Mouse (Mus musculus) splenic B cell, adult 2 months (primary cell): ENCODE measurements around the gene Pds5b.
"Not testable (repeated sequence)": the region's sequence is repeated elsewhere in the genome, so short reads cannot be mapped to it uniquely, and the experiment has no call there.

ENCODE experiments used
- DNase-seq: peaks from one replicate; pipeline ENCODE4 v3.0.0-alpha.2; 2011; ENCODE audit warnings: low read depth, low spot score
- H3K27me3 ChIP-seq: 2 replicates; pipeline ENCODE4 v1.6.1; 2012; ENCODE audit warnings: mild to moderate bottlenecking, low read length, moderate library complexity, mixed read lengths; ENCODE audit not compliant: control insufficient read depth, poor library complexity, insufficient read depth, severe bottlenecking
- H3K36me3 ChIP-seq: 2 replicates; pipeline ENCODE4 v1.6.1; 2012; ENCODE audit warnings: mild to moderate bottlenecking, low read length, moderate library complexity, mixed read lengths; ENCODE audit not compliant: control insufficient read depth, poor library complexity, insufficient read depth, severe bottlenecking

Pds5b gene

GRCm38 (mm10) chr5:150673153-150673835 is at the start of gene Pds5b:
Gene Pds5b (plus strand): TSS chr5:150673739.
- Histone ChIP-seq H3K36me3 (no peaks in the 10 kb centered on the region), H3K27me3 (no peaks in the 10 kb centered on the region)
- peak; percentile 98 for DNase-seq

GRCm38 (mm10) chr5:150625528-150625927 is 48.0 kb upstream of the Pds5b start:
- H3K36me3 ChIP-seq, result no peaks in the 10 kb centered on the region; the same call in 1 of the 2 replicates
- DNase-seq, result no peak
- H3K27me3 ChIP-seq, result no peaks in the 10 kb centered on the region

GRCm38 (mm10) chr5:150629272-150629671 is 44.3 kb upstream of the Pds5b start:
- no peak for DNase-seq
- no peaks in the 10 kb centered on the region for H3K27me3 ChIP-seq

GRCm38 (mm10) chr5:150629692-150630091 is 43.8 kb upstream of the Pds5b start:
- DNase-seq, result no peak
- Histone ChIP-seq H3K27me3 (no peaks in the 10 kb centered on the region), H3K36me3 (no peaks in the 10 kb centered on the region)

More at GRCm38 (mm10) chr5:150629272-150629671, 44.3 kb upstream of the Pds5b start:
- H3K36me3 ChIP-seq, result no peaks in the 10 kb centered on the region

GRCm38 (mm10) chr5:150641440-150641839 is 32.1 kb upstream of the Pds5b start:
- DNase-seq, result no peak
- no peaks in the 10 kb centered on the region for H3K27me3 ChIP-seq
- H3K36me3 ChIP-seq, result peaks cover 2% of the 10 kb centered on the region; the same call in 1 of the 2 replicates

GRCm38 (mm10) chr5:150643390-150643789 is 30.1 kb upstream of the Pds5b start:
- not testable (repeated sequence) for DNase-seq

GRCm38 (mm10) chr5:150644926-150645325 is 28.6 kb upstream of the Pds5b start:
- no peaks in the 10 kb centered on the region for H3K27me3 ChIP-seq
- DNase-seq, result no peak
- peaks cover 7% of the 10 kb centered on the region for H3K36me3 ChIP-seq

More at GRCm38 (mm10) chr5:150643390-150643789, 30.1 kb upstream of the Pds5b start:
- not testable (repeated sequence) for H3K36me3 ChIP-seq, H3K27me3 ChIP-seq

- DNase-seq, result no peak
- Histone ChIP-seq H3K36me3 (peaks cover 5% of the 10 kb centered on the region), H3K27me3 (no peaks in the 10 kb centered on the region)
Observed at GRCm38 (mm10) chr5:150652578-150652977, 21.0 kb upstream of the Pds5b start.

GRCm38 (mm10) chr5:150654548-150654947 is 19.0 kb upstream of the Pds5b start:
- no peak for DNase-seq
- Histone ChIP-seq H3K36me3 (peaks cover 6% of the 10 kb centered on the region; the same call in 1 of the 2 replicates), H3K27me3 (no peaks in the 10 kb centered on the region)

GRCm38 (mm10) chr5:150659425-150659824 is 14.1 kb upstream of the Pds5b start:
- not testable (repeated sequence) for DNase-seq, H3K36me3 ChIP-seq, H3K27me3 ChIP-seq

GRCm38 (mm10) chr5:150660296-150660695 is 13.2 kb upstream of the Pds5b start:
- H3K27me3 ChIP-seq, DNase-seq, H3K36me3 ChIP-seq: not testable (repeated sequence)

- not testable (repeated sequence) for H3K27me3 ChIP-seq, H3K36me3 ChIP-seq, DNase-seq
Observed at GRCm38 (mm10) chr5:150663926-150664325, 9.6 kb upstream of the Pds5b start.

GRCm38 (mm10) chr5:150664794-150665131 is 8.8 kb upstream of the Pds5b start:
- Histone ChIP-seq H3K36me3 (0 out of 2 replicates have a peak, but pooled peaks cover 1% of the 10 kb centered on the region), H3K27me3 (no peaks in the 10 kb centered on the region)
- no peak for DNase-seq

GRCm38 (mm10) chr5:150665132-150665954 is 8.2 kb upstream of the Pds5b start:
- H3K27me3 ChIP-seq, result no peaks in the 10 kb centered on the region
- 0 out of 2 replicates have a peak, but pooled peaks cover 1% of the 10 kb centered on the region for H3K36me3 ChIP-seq
- DNase-seq, result peak; percentile 98

- not testable (repeated sequence) for H3K36me3 ChIP-seq, DNase-seq
Observed at GRCm38 (mm10) chr5:150666133-150666739, 7.3 kb upstream of the Pds5b start, which contains the start of gene N4bp2l2. Gene N4bp2l2 (minus strand): TSS chr5:150666183.

More at GRCm38 (mm10) chr5:150666133-150666739, 7.3 kb upstream of the Pds5b start, which contains the start of gene N4bp2l2:
- H3K27me3 ChIP-seq, result not testable (repeated sequence)
